Mouse (Mus musculus): ENCODE results near the gene Tmem229b. TPM values are rescaled to one million over a fixed set of nuclear protein-coding genes. Genes with fewer than 3 reads are reported as not detected.
A peak's percentile ranks its signal among the peaks of the same experiment; 100 is the strongest.

Tmem229b gene
- total RNA-seq, 2 experiments from 2014 or later, result 11.8 to 16.7 TPM

- no peak for DNase-seq
- intact Hi-C loops (cut with DNase I; ENCODE audit: low total_unique reads), result no loop called here
Measured at GRCm38 (mm10) chr12:79016109-79016508, 8.7 kb upstream of the Tmem229b start.

GRCm38 (mm10) chr12:79010569-79010968, 3.1 kb upstream of the Tmem229b start:
- intact Hi-C loops (cut with DNase I; ENCODE audit: low total_unique reads), result no loop called here
- no peak for DNase-seq

GRCm38 (mm10) chr12:79006478-79007125, 825 bp downstream of the Tmem229b start:
- intact Hi-C loops (cut with DNase I; ENCODE audit: low total_unique reads), result loop anchor here (5.0 kb wide), 1 partner anchor 89 kb away; no protein-coding TSS in a partner anchor
- DNase-seq, result peak; percentile 47

GRCm38 (mm10) chr12:79006076-79006475, 1.4 kb downstream of the Tmem229b start:
- DNase-seq, result no peak
- intact Hi-C loops (cut with DNase I; ENCODE audit: low total_unique reads), result loop anchor here (5.0 kb wide), 1 partner anchor 89 kb away; no protein-coding TSS in a partner anchor

GRCm38 (mm10) chr12:79005456-79005855, 2.0 kb downstream of the Tmem229b start:
- intact Hi-C loops (cut with DNase I; ENCODE audit: low total_unique reads), result loop anchor here (5.0 kb wide), 1 partner anchor 88 kb away; no protein-coding TSS in a partner anchor
- DNase-seq, result no peak

- intact Hi-C loops (cut with DNase I; ENCODE audit: low total_unique reads), result no loop called here
- no peak for DNase-seq
Measured at GRCm38 (mm10) chr12:79002978-79003377, 4.4 kb downstream of the Tmem229b start.

- DNase-seq, result no peak
- intact Hi-C loops (cut with DNase I; ENCODE audit: low total_unique reads), result no loop called here
Measured at GRCm38 (mm10) chr12:79002406-79002805, 5.0 kb downstream of the Tmem229b start.

- DNase-seq, result no peak
- intact Hi-C loops (cut with DNase I; ENCODE audit: low total_unique reads), result no loop called here
Measured at GRCm38 (mm10) chr12:78996711-78997110, 10.7 kb downstream of the Tmem229b start.

GRCm38 (mm10) chr12:78996271-78996670, 11.2 kb downstream of the Tmem229b start:
- intact Hi-C loops (cut with DNase I; ENCODE audit: low total_unique reads), result no loop called here

GRCm38 (mm10) chr12:78987581-78988081, 19.8 kb downstream of the Tmem229b start:
- intact Hi-C loops (cut with DNase I; ENCODE audit: low total_unique reads), result no loop called here
- DNase-seq, result peak; percentile 18

More at GRCm38 (mm10) chr12:78996271-78996670, 11.2 kb downstream of the Tmem229b start:
- no peak for DNase-seq

GRCm38 (mm10) chr12:78984035-78984432, 23.4 kb downstream of the Tmem229b start:
- intact Hi-C loops (cut with DNase I; ENCODE audit: low total_unique reads), result no loop called here
- DNase-seq, result peak; percentile 78

GRCm38 (mm10) chr12:78983296-78984034, 24.0 kb downstream of the Tmem229b start:
- no peak for DNase-seq
- intact Hi-C loops (cut with DNase I; ENCODE audit: low total_unique reads), result no loop called here

GRCm38 (mm10) chr12:78981938-78982825, 25.2 kb downstream of the Tmem229b start:
- intact Hi-C loops (cut with DNase I; ENCODE audit: low total_unique reads), result no loop called here
- DNase-seq, result no peak

- intact Hi-C loops (cut with DNase I; ENCODE audit: low total_unique reads), result no loop called here
- DNase-seq, result no peak
Measured at GRCm38 (mm10) chr12:78981131-78981530, 26.3 kb downstream of the Tmem229b start.

- intact Hi-C loops (cut with DNase I; ENCODE audit: low total_unique reads), result no loop called here
- DNase-seq, result peak; percentile 17
Measured at GRCm38 (mm10) chr12:78980683-78981091, 26.7 kb downstream of the Tmem229b start.

- intact Hi-C loops (cut with DNase I; ENCODE audit: low total_unique reads), result no loop called here
- DNase-seq, result no peak
Measured at GRCm38 (mm10) chr12:78977552-78977951, 29.9 kb downstream of the Tmem229b start.

- DNase-seq, result no peak
Measured at GRCm38 (mm10) chr12:78977078-78977477, 30.3 kb downstream of the Tmem229b start.

GRCm38 (mm10) chr12:78975836-78976235, 31.6 kb downstream of the Tmem229b start:
- intact Hi-C loops (cut with DNase I; ENCODE audit: low total_unique reads), result no loop called here
- no peak for DNase-seq

More at GRCm38 (mm10) chr12:78977078-78977477, 30.3 kb downstream of the Tmem229b start:
- intact Hi-C loops (cut with DNase I; ENCODE audit: low total_unique reads), result no loop called here

- intact Hi-C loops (cut with DNase I; ENCODE audit: low total_unique reads), result no loop called here
- DNase-seq, result peak; percentile 61
Measured at GRCm38 (mm10) chr12:78974767-78975166, 32.7 kb downstream of the Tmem229b start.

- no peak for DNase-seq
- intact Hi-C loops (cut with DNase I; ENCODE audit: low total_unique reads), result no loop called here
Measured at GRCm38 (mm10) chr12:78973779-78974178, 33.6 kb downstream of the Tmem229b start.

Measured in gastrocnemius, postnatal 14 days (tissue).